Mouse (Mus musculus) midbrain, embryonic 12.5 days (tissue): ENCODE measurements around the gene Atxn1. TPM values are rescaled to one million over a fixed set of nuclear protein-coding genes. Genes with fewer than 3 reads are reported as not detected.

Source experiments
- ATAC-seq: fragments of 200-750 bp; cut with Nextera tagmentation; 2 replicates; pipeline ENCODE4 v1.8.0; 2017; ENCODE audit warnings: low read depth, moderate TSS enrichment, moderate library complexity; ENCODE audit not compliant: low FRiP score
- H3K27ac ChIP-seq: fragments of 300-500 bp; sonication (generic); replicated peaks from 2 replicates; pipeline ENCODE4 v1.5.1; 2016; ENCODE audit warnings: mild to moderate bottlenecking
- H3K27me3 ChIP-seq: fragments of 300-500 bp; sonication (generic); 2 replicates; pipeline ENCODE4 v1.6.1; 2016; ENCODE audit warnings: mild to moderate bottlenecking
- H3K36me3 ChIP-seq: fragments of 300-500 bp; sonication (generic); 2 replicates; pipeline ENCODE4 v1.6.1; 2016
- H3K4me1 ChIP-seq: fragments of 300-500 bp; sonication (generic); 2 replicates; pipeline ENCODE4 v1.6.1; 2016
- H3K4me2 ChIP-seq: fragments of 300-500 bp; sonication (generic); replicated peaks from 2 replicates; pipeline ENCODE4 v1.6.1; 2016; ENCODE audit warnings: mild to moderate bottlenecking, moderate library complexity
- H3K4me3 ChIP-seq: fragments of 300-500 bp; sonication (generic); 2 replicates; pipeline ENCODE4 v1.5.1; 2016; ENCODE audit warnings: mild to moderate bottlenecking
- H3K9ac ChIP-seq: fragments of 300-500 bp; sonication (generic); replicated peaks from 2 replicates; pipeline ENCODE4 v1.6.1; 2016; ENCODE audit warnings: mild to moderate bottlenecking, moderate library complexity
- H3K9me3 ChIP-seq: fragments of 300-500 bp; sonication (generic); 2 replicates; pipeline ENCODE4 v1.6.1; 2016; ENCODE audit warnings: mild to moderate bottlenecking
- WGBS: fragments of 180-500 bp; shearing (Covaris S2); methylation state at CpG from one replicate; pipeline ENCODE4 v1.1.7; 2016; 5-methylcytosine and 5-hydroxymethylcytosine counted together
- polyA plus RNA-seq: library from polyadenylated mRNA; unstranded; fragments of >200 nt; fragmentation: Nextera tagmentation; extraction: Ambion mirVana; gene quantifications from 2 replicates; pipeline ENCODE4 v1.2.1, GENCODE M21; 2016

The Atxn1 gene
- polyA plus RNA-seq, 1 experiment from 2014 or later, result 4.2 TPM

DNA sequence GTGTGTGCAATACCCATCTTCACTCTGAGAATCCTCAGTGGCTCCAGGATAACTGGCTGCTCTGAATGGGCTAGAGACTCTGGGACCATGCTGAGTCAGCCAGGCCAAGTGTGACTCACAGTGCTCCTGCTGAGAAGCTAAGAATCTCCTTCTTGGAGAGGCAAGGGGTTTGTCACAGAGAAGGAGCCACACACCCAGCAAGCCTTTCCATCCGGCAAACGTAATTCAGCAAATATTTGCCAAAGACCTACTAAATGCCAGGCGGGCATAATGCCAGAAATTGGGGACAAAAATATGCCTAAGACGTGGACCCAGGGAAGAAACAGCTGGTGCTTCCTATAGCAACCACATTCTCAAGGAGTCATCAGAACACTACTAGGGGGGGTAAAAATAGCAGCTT is 137.2 kb downstream of the Atxn1 start:
- Histone ChIP-seq H3K4me1 (peaks cover 3% of the 10 kb centered on the region; the same call in 1 of the 2 replicates), H3K4me2 (no peak overlapping the region), H3K27me3 (no peaks in the 10 kb centered on the region), H3K9ac (no peak overlapping the region), H3K27ac (no peak overlapping the region), H3K9me3 (no peaks in the 10 kb centered on the region), H3K36me3 (no peaks in the 10 kb centered on the region), H3K4me3 (no peak overlapping the region)
- ATAC-seq, result no peak
- 62% methylated on average over 4 of the region's 4 CpGs for WGBS

DNA sequence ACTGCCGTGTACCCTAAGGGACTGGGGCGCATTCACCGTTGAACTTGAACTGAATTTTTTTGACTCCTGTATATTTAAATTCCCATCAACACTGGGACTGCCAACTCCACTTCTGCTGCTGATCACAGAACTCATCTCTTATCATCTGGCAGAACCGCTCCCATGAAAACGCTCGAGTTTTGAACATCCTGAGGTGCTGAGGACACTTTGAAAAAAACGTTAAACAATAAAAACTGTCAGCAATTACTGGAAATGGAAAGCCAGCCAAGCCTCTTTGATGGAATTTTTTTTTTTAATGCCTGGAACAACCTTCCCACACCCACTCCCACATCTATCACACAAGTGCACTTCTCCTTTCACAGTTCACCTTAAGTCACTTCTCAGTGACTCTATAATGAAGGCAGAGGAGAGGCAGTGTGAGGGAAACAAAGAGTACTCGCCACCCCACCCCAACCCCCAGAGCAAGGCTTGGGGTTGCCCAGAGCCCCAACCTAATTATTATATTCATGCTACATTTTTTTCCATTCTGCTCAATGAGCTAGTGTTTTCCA is 137.7 kb downstream of the Atxn1 start:
- Histone ChIP-seq H3K36me3 (no peaks in the 10 kb centered on the region), H3K4me2 (no peak overlapping the region), H3K27ac (no peak overlapping the region), H3K4me3 (no peak overlapping the region), H3K9ac (no peak overlapping the region), H3K4me1 (peaks cover 3% of the 10 kb centered on the region; the same call in 1 of the 2 replicates), H3K27me3 (no peaks in the 10 kb centered on the region), H3K9me3 (no peaks in the 10 kb centered on the region)
- 90% methylated on average over 8 of the region's 8 CpGs for WGBS
- no peak for ATAC-seq

- Histone ChIP-seq H3K9ac (no peak overlapping the region), H3K27ac (no peak overlapping the region), H3K4me2 (no peak overlapping the region), H3K27me3 (no peaks in the 10 kb centered on the region), H3K4me1 (peaks cover under 1% of the 10 kb centered on the region; the same call in 1 of the 2 replicates), H3K36me3 (no peaks in the 10 kb centered on the region), H3K4me3 (no peak overlapping the region), H3K9me3 (no peaks in the 10 kb centered on the region)
- WGBS, result 93% methylated on average over 4 of the region's 4 CpGs
- ATAC-seq, result no peak
Observed at GRCm38 (mm10) chr13:45822491-45822829, 142.3 kb downstream of the Atxn1 start.

DNA sequence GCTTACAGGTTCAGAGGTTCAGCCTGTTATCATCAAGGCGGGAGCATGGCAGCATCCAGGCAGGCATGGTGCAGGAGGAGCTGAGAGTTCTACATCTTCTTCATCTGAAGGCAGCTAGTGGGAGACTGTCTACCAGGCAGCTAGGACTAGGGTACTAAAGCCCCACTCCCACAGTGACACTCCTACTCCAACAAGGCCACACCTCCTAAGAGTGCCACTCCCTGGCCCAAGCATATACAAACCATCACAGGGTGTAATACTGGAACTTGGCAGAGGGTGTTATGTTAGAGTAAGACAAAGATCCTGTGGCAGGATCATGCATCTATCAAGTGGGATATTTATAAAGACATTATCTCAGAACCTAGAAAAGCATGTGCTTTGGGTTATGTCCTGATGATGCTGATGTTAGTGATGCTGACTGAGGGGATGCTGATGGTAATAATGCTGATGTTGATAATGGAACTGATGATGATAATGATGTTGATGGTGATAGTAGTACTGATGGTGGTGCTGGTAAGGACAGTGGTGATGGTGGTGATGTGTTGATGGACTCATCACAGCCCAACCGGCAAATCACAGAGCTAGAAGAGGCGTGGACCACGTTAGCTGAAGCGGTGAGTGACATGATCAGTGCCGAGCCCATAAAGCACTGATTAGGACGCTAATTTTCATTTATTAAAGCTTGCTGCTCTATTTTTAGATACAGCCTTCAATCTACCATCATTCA is 142.9 kb downstream of the Atxn1 start:
- Histone ChIP-seq H3K9ac (no peak overlapping the region), H3K36me3 (no peaks in the 10 kb centered on the region), H3K4me2 (no peak overlapping the region), H3K4me3 (no peak overlapping the region), H3K4me1 (no peaks in the 10 kb centered on the region), H3K27ac (no peak overlapping the region), H3K9me3 (no peaks in the 10 kb centered on the region), H3K27me3 (no peaks in the 10 kb centered on the region)
- WGBS, result 90% methylated on average over 7 of the region's 7 CpGs
- no peak for ATAC-seq

DNA sequence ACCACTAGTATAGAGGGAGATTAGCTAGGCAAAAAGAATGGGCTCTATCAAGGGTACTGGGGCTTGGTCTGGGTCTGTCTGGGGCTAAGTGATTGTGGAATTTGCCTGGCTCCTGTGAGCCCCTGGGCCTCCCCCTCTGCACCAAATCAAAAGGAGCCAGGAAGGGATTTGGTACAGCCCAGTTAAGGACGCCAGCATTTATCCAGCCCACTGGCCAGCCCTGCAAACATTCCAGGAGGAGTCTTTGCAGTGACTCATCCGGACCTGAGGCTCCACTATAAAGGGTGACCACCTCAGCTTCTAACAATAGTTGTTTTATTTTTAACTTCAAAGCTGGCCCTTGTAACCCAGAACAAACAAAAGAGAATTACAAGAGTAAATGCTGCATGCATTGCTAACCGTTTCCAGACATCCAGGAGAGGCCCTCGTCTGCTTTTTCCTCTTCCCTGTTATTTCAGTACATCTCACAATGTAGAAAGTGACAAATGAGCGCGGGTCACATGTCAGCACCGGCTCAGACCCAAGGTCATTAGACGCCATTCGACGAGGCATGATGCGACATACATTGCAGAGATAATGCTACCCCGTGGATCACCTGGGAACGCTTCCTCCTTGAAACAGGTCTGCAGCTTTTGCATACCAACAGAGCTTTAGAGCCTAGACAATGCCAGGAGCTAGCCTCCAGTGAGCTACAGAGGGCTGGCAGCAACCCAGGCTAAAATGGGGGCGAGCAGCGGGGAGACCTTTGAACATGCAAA is 144.2 kb downstream of the Atxn1 start:
- no peak for ATAC-seq
- H3K9ac ChIP-seq, result no peak overlapping the region
- no peaks in the 10 kb centered on the region for H3K9me3 ChIP-seq
- H3K4me2 ChIP-seq, result no peak overlapping the region
- H3K36me3 ChIP-seq, result no peaks in the 10 kb centered on the region
- no peak overlapping the region for H3K27ac ChIP-seq
- no peaks in the 10 kb centered on the region for H3K4me1 ChIP-seq
- H3K4me3 ChIP-seq, result no peak overlapping the region
- 46% methylated on average over 15 of the region's 15 CpGs for WGBS
- H3K27me3 ChIP-seq, result no peaks in the 10 kb centered on the region

DNA sequence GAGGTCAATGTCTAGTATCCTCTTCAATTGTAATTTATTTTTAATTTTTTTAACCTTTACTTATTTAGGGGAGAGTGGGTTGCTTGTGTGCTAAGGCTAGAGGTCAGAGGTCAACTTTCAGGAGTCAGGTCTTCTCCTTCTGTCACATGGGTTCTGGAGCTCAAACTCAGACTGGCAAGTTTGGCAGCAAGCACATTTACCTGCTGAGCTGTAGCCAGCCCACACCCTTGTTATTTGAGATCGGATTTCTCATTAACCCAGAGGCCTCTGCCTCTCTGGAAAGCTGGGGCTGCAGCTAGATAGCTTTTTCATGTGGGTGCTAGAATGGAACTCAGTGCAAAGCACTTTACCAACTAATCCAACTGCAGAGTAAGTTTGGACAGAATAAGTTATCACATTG is 148.1 kb downstream of the Atxn1 start:
- Histone ChIP-seq H3K4me1 (no peaks in the 10 kb centered on the region), H3K27me3 (0 out of 2 replicates have a peak, but pooled peaks cover 1% of the 10 kb centered on the region), H3K4me2 (no peak overlapping the region), H3K27ac (no peak overlapping the region), H3K36me3 (no peaks in the 10 kb centered on the region), H3K9me3 (no peaks in the 10 kb centered on the region), H3K9ac (no peak overlapping the region), H3K4me3 (no peak overlapping the region)
- 77% methylated on average over 1 of the region's 1 CpGs for WGBS
- ATAC-seq, result no peak

GRCm38 (mm10) chr13:45809777-45810410 is 154.9 kb downstream of the Atxn1 start:
- 46% methylated on average over 16 of the region's 16 CpGs for WGBS
- H3K4me2 ChIP-seq, result no peak overlapping the region
- H3K27ac ChIP-seq, result 0 out of 2 replicates have a peak overlapping the region, but pooled peaks have one; percentile 10

DNA sequence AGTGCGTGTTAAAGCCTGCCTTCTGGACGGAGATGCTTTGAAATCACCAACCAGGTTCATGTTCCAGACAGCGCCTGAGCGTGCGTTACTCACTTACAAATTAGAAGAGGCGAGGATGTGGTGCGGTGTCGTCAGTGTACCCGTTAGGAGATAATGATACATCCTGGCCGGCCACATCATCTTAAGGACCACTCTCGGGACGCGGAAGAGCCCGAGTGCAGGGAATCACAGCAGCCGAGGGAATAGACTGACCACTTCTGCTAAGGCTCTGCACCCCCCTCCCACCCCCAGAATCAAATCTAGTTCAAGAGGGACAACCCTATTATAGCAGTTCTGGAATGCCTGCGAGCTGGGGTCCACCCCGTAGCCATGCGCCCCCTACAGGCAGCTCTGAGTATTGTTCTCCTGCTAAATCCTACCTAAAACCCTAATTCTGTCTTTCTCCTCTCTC is 157.2 kb downstream of the Atxn1 start:
- peaks cover 44% of the 10 kb centered on the region for H3K4me1 ChIP-seq
- H3K4me2 ChIP-seq, result peak overlapping the region; percentile 44

More at GRCm38 (mm10) chr13:45809777-45810410, 154.9 kb downstream of the Atxn1 start:
- no peak overlapping the region for H3K9ac ChIP-seq
- H3K36me3 ChIP-seq, result no peaks in the 10 kb centered on the region
- no peaks in the 10 kb centered on the region for H3K9me3 ChIP-seq
- peaks cover 24% of the 10 kb centered on the region for H3K27me3 ChIP-seq
- no peak for ATAC-seq
- H3K4me3 ChIP-seq, result no peak overlapping the region
- peaks cover 44% of the 10 kb centered on the region for H3K4me1 ChIP-seq

GRCm38 (mm10) chr13:45806600-45807525 is 157.9 kb downstream of the Atxn1 start:
- Histone ChIP-seq H3K4me2 (peak overlapping the region; percentile 44), H3K27ac (no peak overlapping the region), H3K36me3 (no peaks in the 10 kb centered on the region), H3K27me3 (peaks cover 32% of the 10 kb centered on the region), H3K9ac (no peak overlapping the region), H3K9me3 (no peaks in the 10 kb centered on the region), H3K4me1 (peaks cover 44% of the 10 kb centered on the region), H3K4me3 (no peak overlapping the region; the same call in 1 of the 2 replicates)
- 26% methylated on average over 18 of the region's 18 CpGs for WGBS
- ATAC-seq, result no peak

More for the DNA sequence above, 157.2 kb downstream of the Atxn1 start:
- Histone ChIP-seq H3K4me3 (no peak overlapping the region; the same call in 1 of the 2 replicates), H3K27me3 (peaks cover 32% of the 10 kb centered on the region), H3K9me3 (no peaks in the 10 kb centered on the region), H3K9ac (no peak overlapping the region), H3K36me3 (no peaks in the 10 kb centered on the region), H3K27ac (no peak overlapping the region)
- 26% methylated on average over 18 of the region's 18 CpGs for WGBS
- ATAC-seq, result 0 out of 2 replicates have a peak, but pooled peaks have one; percentile 49

- H3K27ac ChIP-seq, result no peak overlapping the region
- H3K4me2 ChIP-seq, result no peak overlapping the region
- H3K9ac ChIP-seq, result no peak overlapping the region
- H3K4me1 ChIP-seq, result peaks cover 44% of the 10 kb centered on the region
- WGBS, result 10% methylated on average over 9 of the region's 9 CpGs
- peaks cover 29% of the 10 kb centered on the region for H3K27me3 ChIP-seq
- ATAC-seq, result peak; percentile 60; the same call in 1 of the 2 replicates
- H3K36me3 ChIP-seq, result no peaks in the 10 kb centered on the region
- H3K4me3 ChIP-seq, result no peak overlapping the region
- H3K9me3 ChIP-seq, result no peaks in the 10 kb centered on the region
Observed at GRCm38 (mm10) chr13:45805915-45806599, 158.8 kb downstream of the Atxn1 start.
